Mouse (Mus musculus): Measurements from ENCODE around the gene Coro1a. TPM values are rescaled to one million over a fixed set of nuclear protein-coding genes. Genes with fewer than 3 reads are reported as not detected.

The Coro1a gene
- 12.8 and 18.1 TPM in 2 replicates for polyA plus RNA-seq (2015; fragmentation: Nextera tagmentation; extraction: Ambion mirVana)

DNA sequence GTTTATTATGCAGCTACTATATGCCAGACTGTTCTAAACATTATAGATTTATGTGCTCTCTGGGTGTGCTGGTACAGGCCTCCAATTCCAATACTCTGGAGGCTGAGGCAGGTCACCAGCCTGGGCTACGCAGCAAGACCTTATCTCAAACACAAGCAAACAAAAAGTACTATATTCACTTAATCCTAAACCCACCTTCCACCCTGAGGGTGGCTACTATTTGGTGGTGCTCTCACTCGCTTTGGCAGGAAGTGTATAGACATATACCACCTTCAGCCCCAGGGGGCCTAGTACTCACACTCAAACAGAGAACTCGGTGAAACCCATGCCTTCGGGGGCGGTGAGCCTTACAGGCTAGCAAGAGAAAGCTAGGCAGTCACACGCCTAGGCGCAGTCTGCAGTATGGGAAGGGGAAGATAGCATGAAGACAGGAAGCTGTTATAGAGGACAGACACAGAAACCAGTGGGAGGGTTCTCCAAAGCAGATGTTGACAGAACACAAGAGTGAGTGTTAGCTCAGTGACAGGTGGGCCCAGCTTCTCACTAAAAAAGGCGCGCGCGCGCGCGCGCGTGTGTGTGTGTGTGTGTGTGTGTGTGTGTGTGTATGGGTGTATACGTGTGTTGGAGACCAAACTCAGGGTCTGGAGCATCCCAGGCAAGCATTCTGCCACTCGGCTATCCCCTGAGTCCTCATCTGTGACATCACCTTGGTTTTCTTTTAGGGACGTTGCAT is at the start of gene Coro1a:
Gene Coro1a (minus strand): TSS at position 346 of the 733 bp plus-strand sequence.

DNA sequence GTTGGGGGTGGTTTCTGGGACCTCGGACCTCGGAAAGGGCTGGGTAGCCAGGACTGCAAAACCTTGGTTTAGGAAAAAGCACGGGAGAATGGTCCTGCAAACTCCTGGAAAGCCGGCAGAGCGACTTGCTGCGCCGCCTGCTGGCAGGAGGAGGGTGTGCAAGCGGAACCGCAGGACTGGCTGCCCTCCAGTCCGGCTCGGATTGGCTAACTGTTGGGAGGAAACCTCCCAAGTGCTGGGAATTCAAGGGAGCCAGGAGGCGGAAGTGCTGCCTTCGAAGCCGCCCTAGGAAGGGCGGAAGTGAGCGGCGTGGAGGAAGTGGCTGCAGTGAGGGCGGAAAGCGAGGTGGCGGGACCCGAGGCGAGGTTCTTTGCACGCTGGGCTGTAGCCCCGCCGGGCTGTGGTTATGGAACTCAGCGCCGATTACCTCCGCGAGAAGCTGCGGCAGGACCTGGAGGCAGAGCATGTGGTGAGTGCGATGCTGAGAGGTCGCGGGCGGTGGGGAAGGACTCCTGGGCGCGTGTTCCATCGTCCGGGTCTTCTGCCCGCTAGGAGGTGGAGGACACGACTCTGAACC is 11.9 kb downstream of the Coro1a start, which contains the start of gene Slx1b:
Gene Slx1b (minus strand): TSS at position 154 of the 577 bp plus-strand sequence.

DNA sequence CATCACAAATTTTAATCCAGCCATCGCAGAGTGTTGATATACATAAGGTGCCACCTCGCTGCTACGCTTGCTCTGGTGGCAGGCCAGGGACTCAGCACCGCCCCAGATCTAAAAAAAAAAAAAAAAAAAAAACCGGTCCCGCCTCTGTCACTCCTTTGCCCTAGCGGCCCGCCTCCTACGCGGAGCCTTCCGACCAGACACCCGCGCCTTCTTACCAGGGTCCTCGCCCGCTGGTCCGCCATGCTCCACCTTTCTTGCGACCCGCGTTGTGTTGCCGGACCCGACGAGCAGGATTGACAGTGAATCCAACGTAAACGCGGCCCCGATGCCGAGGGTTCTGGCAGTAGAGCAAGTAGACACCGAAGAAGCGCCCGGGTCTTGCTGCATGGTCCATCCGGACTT is 12.4 kb downstream of the Coro1a start, which contains the start of gene Bola2:
Gene Bola2 (plus strand): TSS at position 192 of the 402 bp plus-strand sequence.

DNA sequence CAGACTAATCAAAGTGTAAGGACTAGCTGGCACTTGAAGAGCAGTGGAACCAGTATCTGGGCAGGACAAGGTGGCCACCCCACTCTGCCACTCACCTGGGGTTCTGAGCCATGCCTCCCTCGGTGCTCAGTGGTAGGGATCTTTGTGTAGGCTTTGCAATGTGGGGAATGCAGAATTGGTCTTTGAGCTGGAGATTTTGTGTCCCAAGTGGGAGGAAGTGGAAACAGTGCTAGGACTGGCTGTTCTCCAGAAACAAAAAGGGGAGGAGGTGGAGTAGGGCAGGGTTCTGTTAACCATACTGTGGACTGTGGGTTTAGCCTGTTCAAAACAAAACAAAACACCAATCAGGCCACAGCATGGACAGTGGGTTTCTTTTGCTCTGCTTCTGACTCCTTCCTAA is 31.4 kb downstream of the Coro1a start, which contains the start of gene Sult1a1:
Gene Sult1a1 (minus strand): TSS at position 226 of the 400 bp plus-strand sequence.

Other genes with a start within 250 kb of the Coro1a start
- gene Atp2a1, start 244.7 kb downstream of the Coro1a start, polyA plus RNA-seq (2015; fragmentation: Nextera tagmentation; extraction: Ambion mirVana): 6,071 and 7,311 TPM in 2 replicates
- 39.5 and 42.1 TPM in 2 replicates for gene Sh2b1, start 232.4 kb downstream of the Coro1a start, polyA plus RNA-seq (2015; fragmentation: Nextera tagmentation; extraction: Ambion mirVana)
- gene Tufm, start 220.4 kb downstream of the Coro1a start, polyA plus RNA-seq (2015; fragmentation: Nextera tagmentation; extraction: Ambion mirVana): 120 and 126 TPM in 2 replicates
- gene Atxn2l, start 204.3 kb downstream of the Coro1a start, polyA plus RNA-seq (2015; fragmentation: Nextera tagmentation; extraction: Ambion mirVana): 17.2 and 18.9 TPM in 2 replicates
- 125 and 130 TPM in 2 replicates for gene Eif3c, start 141.4 kb downstream of the Coro1a start, polyA plus RNA-seq (2015; fragmentation: Nextera tagmentation; extraction: Ambion mirVana)
- gene Apobr, start 122.8 kb downstream of the Coro1a start, polyA plus RNA-seq (2015; fragmentation: Nextera tagmentation; extraction: Ambion mirVana): 0.72 and 1.1 TPM in 2 replicates
- gene Cln3, start 122.0 kb downstream of the Coro1a start, polyA plus RNA-seq (2015; fragmentation: Nextera tagmentation; extraction: Ambion mirVana): 11.5 and 16.2 TPM in 2 replicates
- not detected in 2 replicates for gene Il27, start 112.8 kb downstream of the Coro1a start, polyA plus RNA-seq (2015; fragmentation: Nextera tagmentation; extraction: Ambion mirVana)
- gene Nupr1, start 76.9 kb downstream of the Coro1a start, polyA plus RNA-seq (2015; fragmentation: Nextera tagmentation; extraction: Ambion mirVana): 28.9 and 66.2 TPM in 2 replicates
- 17.4 and 21.8 TPM in 2 replicates for gene Sgf29, start 58.5 kb downstream of the Coro1a start, polyA plus RNA-seq (2015; fragmentation: Nextera tagmentation; extraction: Ambion mirVana)
- 27.9 and 56.4 TPM in 2 replicates for gene Sult1a1, start 31.4 kb downstream of the Coro1a start, polyA plus RNA-seq (2015; fragmentation: Nextera tagmentation; extraction: Ambion mirVana)
- gene Bola2, start 12.4 kb downstream of the Coro1a start, polyA plus RNA-seq (2015; fragmentation: Nextera tagmentation; extraction: Ambion mirVana): 73.2 and 75.7 TPM in 2 replicates
- gene Slx1b, start 12.0 kb downstream of the Coro1a start, polyA plus RNA-seq (2015; fragmentation: Nextera tagmentation; extraction: Ambion mirVana): 3.7 and 5.2 TPM in 2 replicates
- gene Mapk3, start 51.8 kb upstream of the Coro1a start, polyA plus RNA-seq (2015; fragmentation: Nextera tagmentation; extraction: Ambion mirVana): 40.3 and 40.6 TPM in 2 replicates
- gene Gdpd3, start 58.5 kb upstream of the Coro1a start, polyA plus RNA-seq (2015; fragmentation: Nextera tagmentation; extraction: Ambion mirVana): 1.2 and 2.3 TPM in 2 replicates
- gene Ypel3, start 69.2 kb upstream of the Coro1a start, polyA plus RNA-seq (2015; fragmentation: Nextera tagmentation; extraction: Ambion mirVana): 155 and 192 TPM in 2 replicates
- 0.15 and 0.27 TPM in 2 replicates for gene Tbx6, start 73.7 kb upstream of the Coro1a start, polyA plus RNA-seq (2015; fragmentation: Nextera tagmentation; extraction: Ambion mirVana)
- 94.5 and 113 TPM in 2 replicates for gene Ppp4c, start 84.7 kb upstream of the Coro1a start, polyA plus RNA-seq (2015; fragmentation: Nextera tagmentation; extraction: Ambion mirVana)
- 1.6 and 1.8 TPM in 2 replicates for gene Fam57b, start 89.9 kb upstream of the Coro1a start, polyA plus RNA-seq (2015; fragmentation: Nextera tagmentation; extraction: Ambion mirVana)
- not detected in 2 replicates for gene 4930451I11Rik, start 123.9 kb upstream of the Coro1a start, polyA plus RNA-seq (2015; fragmentation: Nextera tagmentation; extraction: Ambion mirVana)
- 0.24 and 0.37 TPM in 2 replicates for gene Doc2a, start 139.6 kb upstream of the Coro1a start, polyA plus RNA-seq (2015; fragmentation: Nextera tagmentation; extraction: Ambion mirVana)
- gene Hirip3, start 154.2 kb upstream of the Coro1a start, polyA plus RNA-seq (2015; fragmentation: Nextera tagmentation; extraction: Ambion mirVana): 10.0 TPM in 2 replicates
- 28.3 and 39.2 TPM in 2 replicates for gene Ino80e, start 154.6 kb upstream of the Coro1a start, polyA plus RNA-seq (2015; fragmentation: Nextera tagmentation; extraction: Ambion mirVana)
- 17.4 and 18.3 TPM in 2 replicates for gene Taok2, start 176.9 kb upstream of the Coro1a start, polyA plus RNA-seq (2015; fragmentation: Nextera tagmentation; extraction: Ambion mirVana)
- 22.8 and 29.8 TPM in 2 replicates for gene Tmem219, start 215.1 kb upstream of the Coro1a start, polyA plus RNA-seq (2015; fragmentation: Nextera tagmentation; extraction: Ambion mirVana)
- gene Kctd13, start 221.1 kb upstream of the Coro1a start, polyA plus RNA-seq (2015; fragmentation: Nextera tagmentation; extraction: Ambion mirVana): 6.0 and 7.1 TPM in 2 replicates
- not detected in 2 replicates for gene Asphd1, start 241.8 kb upstream of the Coro1a start, polyA plus RNA-seq (2015; fragmentation: Nextera tagmentation; extraction: Ambion mirVana)
- 0.65 and 0.96 TPM in 2 replicates for gene Sez6l2, start 242.8 kb upstream of the Coro1a start, polyA plus RNA-seq (2015; fragmentation: Nextera tagmentation; extraction: Ambion mirVana)

All from skeletal muscle tissue, postnatal 0 days (tissue).